Mouse (Mus musculus) ES-E14 (cell line): ENCODE results near the gene Ptprt. TPM values are rescaled to one million over a fixed set of nuclear protein-coding genes. Genes with fewer than 3 reads are reported as not detected.
A peak's percentile ranks its signal among the peaks of the same experiment; 100 is the strongest.

Source experiments
- DNase-seq: peaks from one replicate; pipeline ENCODE4 v3.0.0-alpha.2; 2013; ENCODE audit warnings: low read depth, low spot score
- H3K27ac ChIP-seq: 2 replicates; pipeline ENCODE4 v1.5.1; 2012; ENCODE audit warnings: low read depth, mild to moderate bottlenecking, low read length, moderate library complexity, mixed read lengths; ENCODE audit not compliant: poor library complexity, insufficient read depth, severe bottlenecking
- H3K36me3 ChIP-seq: 2 replicates; pipeline ENCODE4 v1.6.1; 2012; ENCODE audit warnings: mild to moderate bottlenecking, low read length, moderate library complexity, mixed read lengths; ENCODE audit not compliant: control insufficient read depth, poor library complexity, insufficient read depth, severe bottlenecking
- H3K4me1 ChIP-seq, 2 experiments: fragments of 150-350 bp in 1 of 2; sonication (generic) in 1 of 2; 2 replicates each; pipeline ENCODE4 v1.6.1; 2012; ENCODE audit warnings: low read length in 2 of 2, mild to moderate bottlenecking in 1 of 2, mixed read lengths in 1 of 2; ENCODE audit not compliant: control insufficient read depth in 2 of 2, insufficient read depth in 2 of 2, poor library complexity in 1 of 2
- H3K4me3 ChIP-seq, 2 experiments: fragments of 150-350 bp in 1 of 2; sonication (generic) in 1 of 2; 2 replicates each; pipeline ENCODE4 v1.5.1; 2012; ENCODE audit warnings: low read length in 2 of 2, low read depth in 1 of 2, mild to moderate bottlenecking in 1 of 2, mixed read lengths in 1 of 2; ENCODE audit not compliant: insufficient read depth in 1 of 2, poor library complexity in 1 of 2, severe bottlenecking in 1 of 2
- H3K9ac ChIP-seq: 2 replicates; pipeline ENCODE4 v1.6.1; 2012; ENCODE audit warnings: low read depth, mild to moderate bottlenecking, low read length, mixed read lengths; ENCODE audit not compliant: poor library complexity, insufficient read depth, severe bottlenecking
- H3K9me3 ChIP-seq: fragments of 150-350 bp; sonication (generic); 2 replicates; pipeline ENCODE4 v1.6.1; 2012; ENCODE audit warnings: low read depth, mild to moderate bottlenecking, low read length; ENCODE audit not compliant: control insufficient read depth, insufficient read depth
- CHD2 ChIP-seq: IDR thresholded peaks from 2 replicates; pipeline ENCODE4 v1.6.1; 2014; ENCODE audit warnings: mild to moderate bottlenecking, low read depth, low read length, inconsistent platforms
- HCFC1 ChIP-seq: IDR thresholded peaks from 2 replicates; pipeline ENCODE4 v1.6.1; 2012; ENCODE audit warnings: low read length, inconsistent platforms, borderline replicate concordance; ENCODE audit not compliant: insufficient read depth
- MAFK ChIP-seq: IDR thresholded peaks from 2 replicates; pipeline ENCODE4 v1.6.1; 2014; ENCODE audit warnings: mild to moderate bottlenecking, low read depth, low read length, inconsistent platforms; ENCODE audit not compliant: insufficient read depth
- ZC3H11A ChIP-seq: IDR thresholded peaks from 2 replicates; pipeline ENCODE4 v1.6.1; 2012; ENCODE audit warnings: low read depth, mild to moderate bottlenecking, inconsistent platforms, low read length, borderline replicate concordance
- ZNF384 ChIP-seq: IDR thresholded peaks from 2 replicates; pipeline ENCODE4 v1.6.1; 2012; ENCODE audit warnings: low read depth, low read length, inconsistent platforms
- in situ Hi-C, 2 experiments: fragments of 600-800 bp; cut with MboI; formaldehyde crosslinking; loops; one replicate each; pipeline ENCODE4 v1.15.1; 2025; ENCODE audit warnings: low sequenced_read_pairs in 2 of 2, inconsistent platforms in 1 of 2; ENCODE audit not compliant: unreplicated experiment in 2 of 2
- total RNA-seq: library from RNA; depleted of rRNA; stranded (reverse); fragments of 300-350 nt; gene quantifications from 2 replicates; pipeline ENCODE4 v1.2.3, GENCODE M21; 2012; rRNA removed

Ptprt gene
- 0.40 and 0.63 TPM in 2 replicates for total RNA-seq

DNA sequence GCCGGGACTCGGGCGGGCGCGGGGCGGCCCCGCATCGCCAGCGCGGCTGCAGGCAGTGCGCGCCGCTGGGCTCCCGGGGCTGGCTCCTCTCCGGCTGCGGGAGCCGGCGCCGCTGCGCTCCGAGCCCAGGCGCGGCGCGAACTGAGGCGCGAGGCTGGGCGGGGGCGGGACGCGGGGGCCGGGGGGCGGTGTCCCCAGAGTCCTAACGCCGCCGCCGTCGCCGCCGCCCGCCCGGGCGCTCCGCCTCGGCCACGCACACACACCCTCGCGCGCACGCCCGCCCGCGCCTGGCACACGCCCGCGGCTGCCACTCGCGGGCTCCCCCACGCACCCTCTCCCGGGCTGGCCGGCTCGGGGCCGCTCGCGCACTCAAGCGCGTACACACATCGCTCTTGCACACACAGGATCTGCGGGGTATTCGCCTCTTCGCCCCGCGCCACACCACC is at the start of gene Ptprt:
Gene Ptprt, minus strand, starts transcription at position 207 of the 446 bp plus-strand sequence.
- Histone ChIP-seq H3K4me3 (peak within 1 kb of the TSS; percentile 70 to 73), H3K27ac (no peak within 1 kb of the TSS), H3K4me1 (peaks cover 0 to 9% of the 10 kb centered on the region in 2 experiments; a peak in 1 of 4 replicates), H3K36me3 (no peaks in the 10 kb centered on the region), H3K9me3 (no peaks in the 10 kb centered on the region), H3K9ac (peak within 1 kb of the TSS; percentile 49)
- in situ Hi-C loops: no loop called here
- no peak for TF ChIP-seq MAFK
- TF ChIP-seq ZNF384: no peak
- no peak for TF ChIP-seq CHD2
- no peak for TF ChIP-seq HCFC1
- no peak for TF ChIP-seq ZC3H11A
- DNase-seq: no peak

DNA sequence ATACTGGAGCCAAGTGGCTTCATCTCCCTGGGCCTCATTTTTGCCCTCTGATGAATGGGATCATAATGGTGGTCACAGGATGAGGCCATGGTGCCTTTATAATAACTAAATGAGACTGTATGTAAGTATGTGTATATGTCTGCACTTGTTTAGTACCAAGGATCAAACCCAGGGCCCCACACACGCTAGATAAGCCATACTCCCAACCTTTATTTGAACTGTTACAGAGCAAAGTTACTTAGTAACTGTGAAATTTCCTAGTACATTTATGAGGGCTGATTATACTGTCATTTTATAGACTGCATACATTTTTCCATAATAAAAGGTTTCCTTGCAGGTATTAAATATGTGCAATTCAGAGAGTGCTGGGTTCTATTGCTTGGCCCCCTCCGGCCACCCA is 49.5 kb upstream of the Ptprt start:
- in situ Hi-C loops: no loop called here
- Histone ChIP-seq H3K9me3 (no peaks in the 10 kb centered on the region), H3K36me3 (no peaks in the 10 kb centered on the region), H3K4me3 (no peak overlapping the region), H3K27ac (no peak overlapping the region), H3K9ac (no peak overlapping the region), H3K4me1 (no peaks in the 10 kb centered on the region)
- no peak for DNase-seq
- TF ChIP-seq MAFK (no peak), ZC3H11A (no peak)

DNA sequence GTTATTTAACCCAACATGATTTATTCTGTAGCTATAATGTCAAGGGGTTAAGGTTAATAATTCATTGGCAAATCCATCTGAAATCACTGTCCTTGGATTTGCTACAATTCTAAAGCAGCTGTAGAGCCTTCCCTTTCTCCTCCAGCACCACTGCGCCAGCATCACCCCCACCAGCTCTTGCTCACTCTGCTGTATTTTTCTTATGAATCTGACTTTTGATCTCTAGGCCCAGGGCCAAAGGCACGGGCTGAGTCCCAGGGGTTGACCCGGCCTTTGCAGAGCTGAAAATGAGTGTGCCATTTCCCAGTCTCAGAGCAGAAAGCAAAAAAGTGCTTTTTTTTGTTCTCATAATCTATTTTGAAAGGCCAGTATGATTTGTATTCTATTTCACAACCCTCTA is 38.7 kb upstream of the Ptprt start:
- no peak for DNase-seq
- no peak overlapping the region for H3K9ac ChIP-seq
- in situ Hi-C loops: no loop called here
- no peaks in the 10 kb centered on the region for H3K36me3 ChIP-seq
- TF ChIP-seq MAFK (no peak), CHD2 (no peak), ZNF384 (no peak), HCFC1 (no peak), ZC3H11A (no peak)
- no peaks in the 10 kb centered on the region for H3K4me1 ChIP-seq
- H3K27ac ChIP-seq: no peak overlapping the region
- H3K4me3 ChIP-seq: no peak overlapping the region
- H3K9me3 ChIP-seq: no peaks in the 10 kb centered on the region

DNA sequence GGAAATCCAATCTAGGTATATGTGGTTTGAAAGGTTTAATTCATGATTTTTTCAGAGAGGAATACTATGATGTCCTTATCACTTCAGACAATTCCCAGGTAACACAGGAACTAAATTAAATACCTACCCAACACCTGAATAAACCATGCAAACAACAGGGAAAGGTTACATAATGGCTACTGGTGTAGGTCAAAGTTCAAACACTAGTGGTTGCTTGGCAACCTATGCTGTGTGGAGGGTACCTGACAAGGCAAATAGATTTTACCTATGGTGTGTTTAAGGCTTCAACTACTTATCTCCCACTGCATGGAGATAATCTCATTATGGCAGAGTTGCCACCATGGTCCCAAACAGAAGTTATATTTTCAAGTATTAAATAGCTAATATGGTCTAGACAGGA is 38.1 kb upstream of the Ptprt start:
- no peak overlapping the region for H3K4me3 ChIP-seq
- H3K4me1 ChIP-seq: no peaks in the 10 kb centered on the region
- H3K36me3 ChIP-seq: no peaks in the 10 kb centered on the region
- TF ChIP-seq CHD2 (no peak), HCFC1 (no peak), ZNF384 (no peak), ZC3H11A (no peak), MAFK (no peak)
- in situ Hi-C loops: no loop called here
- no peak for DNase-seq
- H3K9ac ChIP-seq: no peak overlapping the region
- H3K9me3 ChIP-seq: no peaks in the 10 kb centered on the region
- no peak overlapping the region for H3K27ac ChIP-seq

DNA sequence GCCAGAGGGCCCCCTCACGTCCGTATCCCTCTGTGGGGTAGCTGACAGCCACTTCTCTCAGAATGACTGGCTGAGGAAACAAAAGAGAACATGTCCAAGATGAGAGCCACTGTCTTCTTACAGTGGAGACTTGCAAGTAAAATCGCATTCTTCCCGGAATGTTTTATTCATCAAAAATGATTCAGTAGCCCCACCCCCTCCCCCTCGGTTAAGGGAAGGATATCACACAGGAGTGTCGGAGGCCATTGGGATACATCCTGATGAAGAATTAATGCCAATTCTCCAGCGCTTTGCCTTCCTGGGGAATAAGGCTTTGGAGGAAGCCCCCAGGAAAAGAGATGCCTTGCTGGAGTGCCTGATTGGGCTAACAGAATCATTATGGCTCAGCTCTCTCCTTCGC is 37.1 kb upstream of the Ptprt start:
- Histone ChIP-seq H3K27ac (no peak overlapping the region), H3K36me3 (no peaks in the 10 kb centered on the region), H3K4me1 (no peaks in the 10 kb centered on the region), H3K4me3 (no peak overlapping the region), H3K9ac (no peak overlapping the region), H3K9me3 (no peaks in the 10 kb centered on the region)
- in situ Hi-C loops: no loop called here
- TF ChIP-seq ZC3H11A: no peak
- no peak for TF ChIP-seq ZNF384
- no peak for TF ChIP-seq CHD2
- no peak for TF ChIP-seq HCFC1
- TF ChIP-seq MAFK: no peak
- DNase-seq: no peak
